ENCODE assay signal across 8 mouse cellular contexts in the genomic region with DNA sequence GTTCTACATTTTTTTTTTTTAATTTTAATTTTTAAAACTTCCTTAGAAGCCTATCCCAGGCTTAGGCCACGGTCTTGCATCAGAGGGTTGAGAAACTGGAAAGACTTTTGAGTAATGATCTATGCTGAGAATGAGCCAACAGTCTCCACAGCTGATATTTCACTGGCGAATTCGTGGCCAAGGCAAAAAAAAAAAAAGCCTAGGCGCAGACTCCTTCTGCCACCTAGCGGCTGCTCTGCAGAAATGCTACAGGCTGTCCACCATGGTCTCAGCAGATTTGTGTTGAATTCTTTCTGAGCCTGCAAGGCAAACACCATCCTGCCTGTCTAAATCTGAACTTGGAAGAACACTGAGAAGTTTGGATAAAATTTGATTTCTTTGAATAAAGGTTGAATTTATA.
DNase-seq lines count a peak whose midpoint lies in the region; ATAC-seq and TF ChIP-seq lines count a peak whose summit lies in the region.

No protein-coding gene starts in this region.

- no peaks in the 10 kb centered on the region for H3K36me3 ChIP-seq in heart, postnatal 0 days (replicated peaks; ENCODE audit: control insufficient read depth, insufficient read depth, low read length)
- H3K36me3 ChIP-seq in limb, embryonic 10.5 days = no peaks in the 10 kb centered on the region
- no peaks in the 10 kb centered on the region for H3K36me3 ChIP-seq in midbrain, postnatal 0 days (ENCODE audit: insufficient read depth, low read length)

- DNase-seq in left cerebral cortex, adult 2 months (ENCODE audit: extremely low spot score in 1 of 2, low spot score in 2 of 2) = no peak
- DNase-seq in left cerebral cortex, postnatal 4 days = no peak
- DNase-seq in MN1 (ENCODE audit: low spot score) = peak; percentile 52
- peak; percentile 63 for DNase-seq in heart, postnatal 0 days (ENCODE audit: low spot score)
- peak; percentile 63 for DNase-seq in limb, embryonic 10.5 days (ENCODE audit: low spot score)
- DNase-seq in midbrain, postnatal 0 days (ENCODE audit: low spot score) = peak; percentile 83
- peak; percentile 58 for DNase-seq in thymus, postnatal 0 days (ENCODE audit: low spot score)

- no peak overlapping the region for H3K4me2 ChIP-seq in heart, postnatal 0 days (ENCODE audit: low read depth, low read length)
- H3K4me2 ChIP-seq in midbrain, postnatal 0 days (ENCODE audit: low read depth, low read length, poor library complexity, severe bottlenecking) = no peak overlapping the region

- H3K27ac ChIP-seq in left cerebral cortex, adult 2 months = no peak overlapping the region
- no peak overlapping the region for H3K27ac ChIP-seq in heart, postnatal 0 days (ENCODE audit: low read depth)
- H3K27ac ChIP-seq in limb, embryonic 10.5 days = no peak overlapping the region
- no peak overlapping the region for H3K27ac ChIP-seq in midbrain, postnatal 0 days (ENCODE audit: low read depth, low read length)

- TF ChIP-seq EP300 in heart, postnatal 0 days (IDR thresholded peaks at IDR 0.05; ENCODE audit: low read depth) = no peak

- WGBS in heart, postnatal 0 days = 2% methylated on average over 5 of the region's 5 CpGs
- 9% methylated on average over 5 of the region's 5 CpGs for WGBS in limb, embryonic 10.5 days
- WGBS in midbrain, postnatal 0 days = 2% methylated on average over 5 of the region's 5 CpGs

- peak; percentile 94 for TF ChIP-seq CTCF in left cerebral cortex, adult 2 months (IDR thresholded peaks at IDR 0.05)
- peak; percentile 86 for TF ChIP-seq CTCF in heart, postnatal 0 days (IDR thresholded peaks at IDR 0.05; ENCODE audit: low read depth)
- peak; percentile 94 for TF ChIP-seq CTCF in midbrain, postnatal 0 days (IDR thresholded peaks at IDR 0.05)

- H3K4me3 ChIP-seq in left cerebral cortex, adult 2 months = no peak overlapping the region
- no peak overlapping the region for H3K4me3 ChIP-seq in heart, postnatal 0 days (ENCODE audit: low read depth, low read length)
- no peak overlapping the region for H3K4me3 ChIP-seq in limb, embryonic 10.5 days
- H3K4me3 ChIP-seq in midbrain, postnatal 0 days (ENCODE audit: low read depth, low read length) = no peak overlapping the region

- peak; percentile 93 for ATAC-seq in common myeloid progenitor, adult 5-6 weeks (replicated peaks; ENCODE audit: low read depth, poor library complexity, severe bottlenecking)
- no peak for ATAC-seq in heart, postnatal 0 days (ENCODE audit: insufficient read depth, low read depth)
- peak; percentile 53 for ATAC-seq in midbrain, postnatal 0 days (ENCODE audit: low FRiP score)

- H3K9me3 ChIP-seq in heart, postnatal 0 days (replicated peaks; ENCODE audit: control insufficient read depth, low read length) = no peaks in the 10 kb centered on the region
- no peaks in the 10 kb centered on the region for H3K9me3 ChIP-seq in limb, embryonic 10.5 days (replicated peaks)
- H3K9me3 ChIP-seq in midbrain, postnatal 0 days (ENCODE audit: low read length) = no peaks in the 10 kb centered on the region

- intact Hi-C loops in left cerebral cortex, adult 2 months (cut with DNase I) = loop anchor here (1.0 to 5.0 kb wide), 3 partner anchors 200 to 594 kb away; partner anchors contain the start of gene Elmo1
- intact Hi-C loops in left cerebral cortex, postnatal 4 days (cut with DNase I) = loop anchor here (2.0 kb wide), 1 partner anchor 594 kb away; no protein-coding TSS in a partner anchor

- H3K9ac ChIP-seq in heart, postnatal 0 days (replicated peaks; ENCODE audit: low read depth, low read length) = no peak overlapping the region
- no peak overlapping the region for H3K9ac ChIP-seq in midbrain, postnatal 0 days (replicated peaks; ENCODE audit: low read length, poor library complexity, severe bottlenecking)

- no peaks in the 10 kb centered on the region for H3K27me3 ChIP-seq in heart, postnatal 0 days (ENCODE audit: control insufficient read depth, insufficient read depth, low read length)
- H3K27me3 ChIP-seq in limb, embryonic 10.5 days (ENCODE audit: low read depth, poor library complexity, severe bottlenecking) = no peaks in the 10 kb centered on the region
- no peaks in the 10 kb centered on the region for H3K27me3 ChIP-seq in midbrain, postnatal 0 days (ENCODE audit: insufficient read depth, low read length)

- no peaks in the 10 kb centered on the region for H3K4me1 ChIP-seq in heart, postnatal 0 days (ENCODE audit: control insufficient read depth, insufficient read depth)
- peaks cover 4% of the 10 kb centered on the region; the same call in 1 of the 2 replicates for H3K4me1 ChIP-seq in limb, embryonic 10.5 days
- H3K4me1 ChIP-seq in midbrain, postnatal 0 days (ENCODE audit: insufficient read depth, low read length) = no peaks in the 10 kb centered on the region

Comparison
In these comparisons a context has a peak if more than half of its experiments do, and no peak if none do; other contexts are left out.
1. DNase-seq: peak in MN1 (single experiment), heart, postnatal 0 days (single experiment), limb, embryonic 10.5 days (single experiment), midbrain, postnatal 0 days (single experiment) and thymus, postnatal 0 days (single experiment); none in left cerebral cortex, adult 2 months (0 of 2) and left cerebral cortex, postnatal 4 days (single experiment).
2. Peak in every context shown above with its lines, with median percentiles within 50 percentile points of each other: CTCF ChIP-seq.